Mouse (Mus musculus): ENCODE data around the gene Sox5. TPM values are rescaled to one million over a fixed set of nuclear protein-coding genes. Genes with fewer than 3 reads are reported as not detected.
"Not testable (repeated sequence)": the region's sequence is repeated elsewhere in the genome, so short reads cannot be mapped to it uniquely, and the experiment has no call there.

Gene Sox5
- polyA plus RNA-seq, 1 experiment from 2014 or later = 27.0 TPM

DNA sequence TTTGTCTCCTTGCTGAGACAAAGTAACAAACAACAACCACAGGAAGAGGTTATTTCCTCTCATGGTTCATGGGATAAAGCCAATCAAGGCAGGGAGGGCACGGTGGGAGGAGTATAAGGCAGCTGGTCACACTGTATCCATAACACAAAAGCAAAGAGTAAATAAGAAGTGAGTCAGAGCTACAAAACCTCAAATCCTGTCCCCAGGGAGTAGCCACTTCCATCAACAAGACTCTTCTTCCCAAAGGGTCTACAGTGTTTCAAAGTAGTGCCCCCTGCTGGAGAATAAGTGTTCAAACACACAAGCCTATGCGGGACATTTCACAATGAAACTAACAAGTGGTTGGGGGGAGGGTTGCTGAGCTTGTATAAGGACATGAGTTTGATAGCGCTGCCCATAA is 500.1 kb downstream of the Sox5 start:
- DNase-seq (ENCODE audit: low spot score) (no peak), ATAC-seq (ENCODE audit: low FRiP score) (no peak)
- H3K9ac ChIP-seq = no peak overlapping the region
- no peaks in the 10 kb centered on the region for H3K4me1 ChIP-seq (replicated peaks; ENCODE audit: control insufficient read depth, insufficient read depth, low read length)
- no peaks in the 10 kb centered on the region for H3K9me3 ChIP-seq (ENCODE audit: control insufficient read depth, low read length)
- no peak overlapping the region for H3K27ac ChIP-seq
- no peaks in the 10 kb centered on the region for H3K27me3 ChIP-seq (ENCODE audit: control insufficient read depth, insufficient read depth, low read length)
- no peaks in the 10 kb centered on the region for H3K36me3 ChIP-seq (replicated peaks; ENCODE audit: control insufficient read depth, insufficient read depth)
- no peak overlapping the region for H3K4me2 ChIP-seq (replicated peaks)
- WGBS = 93% methylated on average over 3 of the region's 3 CpGs
- H3K4me3 ChIP-seq (replicated peaks; ENCODE audit: low read length) = no peak overlapping the region

DNA sequence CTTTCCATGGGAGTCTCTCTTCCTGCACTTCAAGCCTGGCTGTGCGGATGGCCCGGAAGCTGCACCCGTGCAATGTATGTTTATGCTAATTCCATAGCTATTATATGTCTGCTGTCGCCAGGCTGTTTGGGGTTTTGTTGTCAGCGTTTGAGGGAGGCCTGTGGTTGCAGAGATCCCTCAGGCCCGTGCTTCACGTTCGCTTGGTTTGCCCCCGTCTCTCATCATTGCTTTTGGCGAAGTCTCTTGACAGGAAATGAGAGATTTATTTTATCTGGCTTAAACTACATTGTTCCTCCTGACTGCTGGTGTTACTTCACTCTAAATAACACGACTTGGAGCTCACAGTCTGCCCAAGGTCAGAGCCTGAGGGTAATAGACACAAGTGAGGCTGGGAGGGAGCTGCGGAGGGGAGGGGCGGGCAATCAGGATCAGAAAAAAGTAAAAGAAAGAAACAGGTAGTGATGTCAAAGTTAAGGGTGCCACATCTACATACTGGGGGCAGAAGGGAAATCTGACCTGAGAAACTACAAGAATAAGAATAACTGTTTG is 503.2 kb downstream of the Sox5 start:
- Histone ChIP-seq H3K4me1 (replicated peaks; ENCODE audit: control insufficient read depth, insufficient read depth, low read length) (no peaks in the 10 kb centered on the region), H3K27ac (no peak overlapping the region), H3K36me3 (replicated peaks; ENCODE audit: control insufficient read depth, insufficient read depth) (no peaks in the 10 kb centered on the region), H3K4me3 (replicated peaks; ENCODE audit: low read length) (no peak overlapping the region), H3K27me3 (ENCODE audit: control insufficient read depth, insufficient read depth, low read length) (no peaks in the 10 kb centered on the region), H3K4me2 (replicated peaks) (no peak overlapping the region), H3K9ac (no peak overlapping the region), H3K9me3 (ENCODE audit: control insufficient read depth, low read length) (no peaks in the 10 kb centered on the region)
- DNase-seq (ENCODE audit: low spot score) (no peak), ATAC-seq (ENCODE audit: low FRiP score) (no peak)
- WGBS = 57% methylated on average over 13 of the region's 13 CpGs

DNA sequence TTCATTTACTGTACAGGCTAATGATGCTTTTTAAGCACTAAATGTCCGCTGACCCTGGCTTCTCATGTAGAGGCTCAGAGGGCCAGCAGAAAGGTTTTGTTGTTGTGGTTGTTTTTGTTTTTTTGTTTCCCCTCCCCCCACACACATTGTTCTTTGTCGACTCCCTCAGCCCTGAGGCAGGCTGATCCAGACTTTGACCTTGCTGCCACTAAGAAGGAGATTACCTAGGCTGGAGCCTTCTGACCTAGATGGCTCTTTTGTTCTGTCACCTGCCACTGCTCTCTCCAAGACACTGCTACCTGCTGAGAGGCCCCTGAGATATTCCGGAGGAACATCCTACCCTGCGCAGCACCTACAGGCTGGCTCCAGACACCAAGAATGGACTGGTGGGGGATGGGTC is 508.4 kb downstream of the Sox5 start:
- not testable (repeated sequence) for H3K4me1 ChIP-seq (replicated peaks; ENCODE audit: control insufficient read depth, insufficient read depth, low read length); H3K27me3 ChIP-seq (ENCODE audit: control insufficient read depth, insufficient read depth, low read length); H3K9ac ChIP-seq; H3K27ac ChIP-seq; H3K4me3 ChIP-seq (replicated peaks; ENCODE audit: low read length); H3K4me2 ChIP-seq (replicated peaks); H3K36me3 ChIP-seq (replicated peaks; ENCODE audit: control insufficient read depth, insufficient read depth); H3K9me3 ChIP-seq (ENCODE audit: control insufficient read depth, low read length); ATAC-seq (ENCODE audit: low FRiP score); DNase-seq (ENCODE audit: low spot score)
- 25% methylated on average over 4 of the region's 4 CpGs for WGBS

DNA sequence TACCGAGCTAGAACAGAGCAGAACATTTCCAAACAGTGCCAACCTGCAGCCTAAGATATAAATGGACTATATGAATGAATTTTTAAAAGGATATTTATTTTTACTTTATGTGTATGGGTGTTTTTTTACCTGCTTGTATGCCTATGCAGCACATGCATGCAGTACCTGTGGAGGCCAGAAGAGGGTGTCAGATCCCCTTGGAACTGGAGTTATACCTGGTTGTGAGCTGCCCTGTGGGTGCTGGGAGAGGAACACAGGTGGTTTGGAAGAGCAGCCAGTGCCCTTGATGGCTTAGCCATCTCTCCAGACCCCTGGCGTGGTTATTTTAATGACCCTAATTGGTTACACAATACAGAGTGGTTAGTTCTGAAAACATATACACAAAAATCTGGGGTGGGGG is 510.5 kb downstream of the Sox5 start:
- H3K27ac ChIP-seq = no peak overlapping the region
- H3K9ac ChIP-seq = no peak overlapping the region
- no peak overlapping the region for H3K4me2 ChIP-seq (replicated peaks)
- H3K4me3 ChIP-seq (replicated peaks; ENCODE audit: low read length) = no peak overlapping the region
- DNase-seq (ENCODE audit: low spot score) (no peak), ATAC-seq (ENCODE audit: low FRiP score) (no peak)
- no peaks in the 10 kb centered on the region for H3K9me3 ChIP-seq (ENCODE audit: control insufficient read depth, low read length)
- WGBS = 88% methylated on average over 2 of the region's 2 CpGs
- no peaks in the 10 kb centered on the region for H3K4me1 ChIP-seq (replicated peaks; ENCODE audit: control insufficient read depth, insufficient read depth, low read length)
- no peaks in the 10 kb centered on the region for H3K36me3 ChIP-seq (replicated peaks; ENCODE audit: control insufficient read depth, insufficient read depth)
- no peaks in the 10 kb centered on the region for H3K27me3 ChIP-seq (ENCODE audit: control insufficient read depth, insufficient read depth, low read length)

DNA sequence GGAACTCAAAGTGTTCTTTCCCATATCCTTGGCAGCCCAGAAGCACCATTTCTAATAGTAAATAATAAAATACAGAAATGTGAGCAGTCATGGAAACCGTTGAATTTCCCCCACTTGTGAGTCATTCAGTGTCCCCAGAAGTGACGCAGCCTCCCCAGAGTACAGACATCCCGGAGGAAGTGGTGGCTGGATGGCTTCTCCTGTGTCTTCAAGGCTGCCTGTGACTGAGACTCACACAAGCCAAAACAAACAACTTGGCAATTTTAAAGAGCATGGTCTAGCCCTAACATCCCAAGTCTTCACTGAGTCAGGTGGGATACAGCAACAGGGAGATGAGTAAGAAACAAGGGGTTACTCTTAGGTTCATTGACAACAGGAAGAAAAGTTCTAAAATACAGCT is 511.5 kb downstream of the Sox5 start:
- no peak overlapping the region for H3K9ac ChIP-seq

DNA sequence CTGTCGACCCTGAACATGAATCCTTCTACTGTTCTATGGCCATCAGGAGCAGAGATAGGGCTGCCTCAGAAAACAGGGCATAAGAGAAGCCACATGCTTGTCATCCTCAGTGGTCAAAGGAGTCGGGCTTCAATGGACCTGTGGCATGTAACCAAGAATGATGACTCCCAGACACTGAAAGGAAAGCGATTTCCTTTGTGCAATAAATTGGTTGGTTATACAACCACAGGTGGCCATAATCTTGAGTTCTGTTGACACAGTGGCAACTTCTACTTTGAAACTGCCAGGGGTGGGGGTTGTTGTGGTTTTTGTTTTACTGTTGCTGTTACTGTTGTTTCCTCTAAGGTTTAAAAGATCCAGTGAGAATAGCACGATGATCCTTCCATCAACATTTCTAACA is 512.1 kb downstream of the Sox5 start:
- no peak for DNase-seq (ENCODE audit: low spot score)
- no peak for ATAC-seq (ENCODE audit: low FRiP score)
- H3K27ac ChIP-seq = no peak overlapping the region
- no peaks in the 10 kb centered on the region for H3K4me1 ChIP-seq (replicated peaks; ENCODE audit: control insufficient read depth, insufficient read depth, low read length)
- WGBS = 66% methylated on average over 4 of the region's 4 CpGs
- no peaks in the 10 kb centered on the region for H3K36me3 ChIP-seq (replicated peaks; ENCODE audit: control insufficient read depth, insufficient read depth)
- H3K27me3 ChIP-seq (ENCODE audit: control insufficient read depth, insufficient read depth, low read length) = no peaks in the 10 kb centered on the region
- H3K9me3 ChIP-seq (ENCODE audit: control insufficient read depth, low read length) = no peaks in the 10 kb centered on the region
- no peak overlapping the region for H3K4me2 ChIP-seq (replicated peaks)
- no peak overlapping the region for H3K9ac ChIP-seq
- no peak overlapping the region for H3K4me3 ChIP-seq (replicated peaks; ENCODE audit: low read length)

More for the DNA sequence above, 511.5 kb downstream of the Sox5 start:
- Histone ChIP-seq H3K4me3 (replicated peaks; ENCODE audit: low read length) (no peak overlapping the region), H3K27me3 (ENCODE audit: control insufficient read depth, insufficient read depth, low read length) (no peaks in the 10 kb centered on the region), H3K9me3 (ENCODE audit: control insufficient read depth, low read length) (no peaks in the 10 kb centered on the region), H3K36me3 (replicated peaks; ENCODE audit: control insufficient read depth, insufficient read depth) (no peaks in the 10 kb centered on the region), H3K4me1 (replicated peaks; ENCODE audit: control insufficient read depth, insufficient read depth, low read length) (no peaks in the 10 kb centered on the region), H3K4me2 (replicated peaks) (no peak overlapping the region), H3K27ac (no peak overlapping the region)
- 83% methylated on average over 3 of the region's 3 CpGs for WGBS
- DNase-seq (ENCODE audit: low spot score) (no peak), ATAC-seq (ENCODE audit: low FRiP score) (no peak)

DNA sequence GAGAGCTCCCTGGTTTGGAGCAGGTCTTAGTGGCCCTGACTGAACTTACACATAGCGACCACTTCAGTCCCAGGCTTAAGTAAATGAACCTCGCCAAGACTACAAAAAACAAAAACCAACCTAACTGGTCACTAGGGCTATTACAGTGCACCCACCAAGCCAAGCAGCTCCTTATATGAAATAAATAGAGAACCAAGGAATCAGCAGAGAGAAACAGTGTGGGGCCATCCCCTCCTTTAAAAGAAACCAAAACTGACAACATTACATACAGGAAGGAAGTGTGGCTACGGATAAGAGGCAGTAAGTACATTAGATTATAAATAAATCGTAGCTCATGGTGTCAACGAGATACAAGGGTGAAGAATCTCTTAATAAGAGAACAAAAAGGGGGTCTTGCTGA is 516.0 kb downstream of the Sox5 start:
- H3K36me3 ChIP-seq (replicated peaks; ENCODE audit: control insufficient read depth, insufficient read depth) = no peaks in the 10 kb centered on the region
- no peaks in the 10 kb centered on the region for H3K9me3 ChIP-seq (ENCODE audit: control insufficient read depth, low read length)
- no peaks in the 10 kb centered on the region for H3K4me1 ChIP-seq (replicated peaks; ENCODE audit: control insufficient read depth, insufficient read depth, low read length)
- ATAC-seq (ENCODE audit: low FRiP score) (no peak), DNase-seq (ENCODE audit: low spot score) (no peak)
- no peaks in the 10 kb centered on the region for H3K27me3 ChIP-seq (ENCODE audit: control insufficient read depth, insufficient read depth, low read length)
- H3K9ac ChIP-seq = no peak overlapping the region
- WGBS = 92% methylated on average over 5 of the region's 5 CpGs
- H3K4me2 ChIP-seq (replicated peaks) = no peak overlapping the region
- H3K4me3 ChIP-seq (replicated peaks; ENCODE audit: low read length) = no peak overlapping the region
- no peak overlapping the region for H3K27ac ChIP-seq

DNA sequence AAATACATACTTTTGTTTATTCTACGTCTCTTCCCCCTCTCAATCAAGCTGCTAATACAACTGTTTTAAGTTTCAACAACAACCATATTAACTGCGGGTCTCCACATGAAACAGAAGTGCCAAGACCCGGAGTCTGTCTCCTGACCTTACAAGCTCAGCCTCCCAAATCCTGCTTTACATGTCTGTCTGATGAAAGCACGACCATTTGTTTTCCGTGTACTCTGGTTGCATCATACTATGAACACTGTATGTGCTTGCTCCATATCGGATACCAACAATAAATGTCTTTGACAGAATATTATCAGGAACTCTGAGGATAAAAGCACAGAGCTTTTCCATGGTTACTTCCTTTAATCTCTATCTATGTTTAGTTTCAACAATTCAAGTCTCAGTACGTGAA is 516.8 kb downstream of the Sox5 start:
- Histone ChIP-seq H3K27ac (no peak overlapping the region), H3K9me3 (ENCODE audit: control insufficient read depth, low read length) (no peaks in the 10 kb centered on the region), H3K27me3 (ENCODE audit: control insufficient read depth, insufficient read depth, low read length) (no peaks in the 10 kb centered on the region), H3K9ac (no peak overlapping the region), H3K4me1 (replicated peaks; ENCODE audit: control insufficient read depth, insufficient read depth, low read length) (no peaks in the 10 kb centered on the region), H3K4me3 (replicated peaks; ENCODE audit: low read length) (no peak overlapping the region), H3K4me2 (replicated peaks) (no peak overlapping the region), H3K36me3 (replicated peaks; ENCODE audit: control insufficient read depth, insufficient read depth) (no peaks in the 10 kb centered on the region)
- no peak for DNase-seq (ENCODE audit: low spot score)
- ATAC-seq (ENCODE audit: low FRiP score) = no peak
- WGBS = 80% methylated on average over 7 of the region's 7 CpGs

DNA sequence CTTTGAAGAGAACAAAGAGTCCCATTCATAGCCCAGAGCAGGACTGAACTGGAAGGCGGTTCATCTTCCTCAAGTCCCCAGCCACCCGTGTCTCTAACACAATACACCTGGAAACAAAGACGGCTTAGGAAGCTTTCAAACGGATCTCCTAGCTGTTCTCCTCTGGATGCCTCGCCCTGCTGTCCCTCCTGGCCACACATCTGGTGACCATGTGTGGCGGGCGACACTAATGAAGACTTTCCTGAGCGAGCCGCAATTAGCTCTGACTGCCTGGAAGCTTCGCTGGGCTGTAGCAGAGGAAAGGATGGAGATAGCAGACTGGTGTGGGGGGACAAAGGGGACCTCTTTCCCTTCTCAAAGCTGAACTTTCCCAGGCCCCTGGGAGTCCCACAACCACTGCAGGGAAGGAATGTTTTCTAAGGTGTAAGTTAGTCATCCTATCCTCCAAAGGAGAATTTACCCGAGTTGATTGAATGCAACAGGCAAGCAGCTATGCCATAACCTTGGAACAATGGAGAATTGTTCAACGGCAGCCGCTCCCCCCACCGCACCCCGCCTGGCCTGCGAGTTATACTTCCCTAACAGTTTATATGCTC is 517.4 kb downstream of the Sox5 start:
- Histone ChIP-seq H3K9me3 (ENCODE audit: control insufficient read depth, low read length) (no peaks in the 10 kb centered on the region), H3K4me2 (replicated peaks) (no peak overlapping the region), H3K36me3 (replicated peaks; ENCODE audit: control insufficient read depth, insufficient read depth) (no peaks in the 10 kb centered on the region), H3K27me3 (ENCODE audit: control insufficient read depth, insufficient read depth, low read length) (no peaks in the 10 kb centered on the region), H3K27ac (no peak overlapping the region), H3K4me3 (replicated peaks; ENCODE audit: low read length) (no peak overlapping the region), H3K9ac (no peak overlapping the region), H3K4me1 (replicated peaks; ENCODE audit: control insufficient read depth, insufficient read depth, low read length) (no peaks in the 10 kb centered on the region)
- 21% methylated on average over 16 of the region's 16 CpGs for WGBS
- DNase-seq (ENCODE audit: low spot score) = no peak
- no peak for ATAC-seq (ENCODE audit: low FRiP score)

DNA sequence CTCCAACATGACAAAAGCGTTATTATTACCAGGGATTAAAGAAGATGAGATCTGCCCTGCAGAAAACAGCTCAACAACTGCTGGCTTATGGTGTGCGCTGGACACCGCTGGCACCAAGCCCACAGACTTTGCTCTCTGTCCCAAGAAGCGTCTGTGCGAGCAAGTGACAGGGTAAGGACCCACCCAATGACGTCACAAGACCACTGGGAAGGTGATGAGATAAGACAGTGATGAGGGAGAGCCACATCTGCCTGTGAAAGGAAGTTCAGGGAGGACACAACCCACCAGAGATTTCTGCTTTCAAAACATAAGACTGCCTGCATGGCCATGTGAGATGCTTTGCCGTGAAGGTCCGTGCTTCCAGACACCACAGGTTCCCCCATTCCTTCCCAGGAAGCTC is 525.3 kb downstream of the Sox5 start:
- WGBS = 71% methylated on average over 8 of the region's 8 CpGs
- peaks cover 7% of the 10 kb centered on the region; the same call in 1 of the 2 replicates for H3K4me1 ChIP-seq (replicated peaks; ENCODE audit: control insufficient read depth, insufficient read depth, low read length)

More for the DNA sequence above, 525.3 kb downstream of the Sox5 start:
- Histone ChIP-seq H3K9me3 (ENCODE audit: control insufficient read depth, low read length) (no peaks in the 10 kb centered on the region), H3K4me3 (replicated peaks; ENCODE audit: low read length) (no peak overlapping the region), H3K36me3 (replicated peaks; ENCODE audit: control insufficient read depth, insufficient read depth) (no peaks in the 10 kb centered on the region), H3K9ac (no peak overlapping the region), H3K27ac (no peak overlapping the region), H3K4me2 (replicated peaks) (no peak overlapping the region), H3K27me3 (ENCODE audit: control insufficient read depth, insufficient read depth, low read length) (no peaks in the 10 kb centered on the region)
- ATAC-seq (ENCODE audit: low FRiP score) (no peak), DNase-seq (ENCODE audit: low spot score) (no peak)
